Mouse (Mus musculus): Measurements from ENCODE around the gene Arl1. TPM values are rescaled to one million over a fixed set of nuclear protein-coding genes. Genes with fewer than 3 reads are reported as not detected.
A peak's percentile ranks its signal among the peaks of the same experiment; 100 is the strongest.
"Not testable (repeated sequence)": the region's sequence is repeated elsewhere in the genome, so short reads cannot be mapped to it uniquely, and the experiment has no call there.

The Arl1 gene
- polyA plus RNA-seq (2017; shearing (Covaris generic)), result 10 to 100 TPM; 50.0 to 54.4 TPM

DNA sequence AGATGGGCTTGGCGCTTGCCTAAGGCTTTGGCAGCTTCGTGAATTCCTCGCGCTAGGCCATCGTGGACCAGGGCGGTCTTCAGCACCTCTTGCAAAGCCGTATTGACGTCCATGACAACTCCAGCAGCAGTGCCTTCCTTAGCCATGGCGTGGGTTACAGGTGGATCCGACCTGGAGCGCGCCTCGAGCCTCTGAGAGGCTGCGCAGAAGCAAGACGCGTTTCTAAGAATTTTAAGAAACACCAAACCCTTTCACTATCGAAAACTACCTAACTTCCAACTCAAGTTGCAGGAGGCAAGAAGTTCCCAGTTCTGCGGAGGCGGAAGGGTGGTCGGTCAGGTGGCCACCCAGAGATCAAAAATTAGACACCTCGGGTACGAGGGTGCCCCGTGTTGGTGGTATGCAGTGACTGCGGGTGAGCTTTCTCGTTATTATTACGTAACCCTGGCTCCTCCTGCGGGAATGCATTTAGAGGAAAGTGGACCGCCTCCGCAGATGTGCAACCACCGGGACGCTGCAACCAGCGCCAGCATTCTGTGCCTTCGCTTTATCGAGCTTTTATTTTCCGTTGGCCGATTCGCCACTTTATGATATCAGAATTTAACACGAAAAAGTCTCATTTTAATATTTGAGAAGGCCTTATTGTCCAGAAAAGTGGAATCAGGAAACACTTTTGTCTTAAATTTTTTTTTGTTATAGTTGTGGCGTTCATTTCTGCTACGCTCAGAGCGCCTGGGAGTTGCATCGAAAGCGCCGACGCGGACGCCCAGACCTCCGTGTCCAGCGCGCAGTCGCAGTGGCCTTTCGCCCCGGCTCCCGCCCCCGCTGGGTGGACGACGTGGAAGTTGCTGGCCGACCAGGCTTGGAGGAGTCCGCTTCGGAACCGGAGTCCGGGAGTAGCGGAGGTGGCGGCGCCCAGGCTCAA, at the start of gene Arl1:
Gene Arl1, plus strand, starts transcription at position 288 of the 925 bp plus-strand sequence.
- peak; percentile 66 for ATAC-seq

DNA sequence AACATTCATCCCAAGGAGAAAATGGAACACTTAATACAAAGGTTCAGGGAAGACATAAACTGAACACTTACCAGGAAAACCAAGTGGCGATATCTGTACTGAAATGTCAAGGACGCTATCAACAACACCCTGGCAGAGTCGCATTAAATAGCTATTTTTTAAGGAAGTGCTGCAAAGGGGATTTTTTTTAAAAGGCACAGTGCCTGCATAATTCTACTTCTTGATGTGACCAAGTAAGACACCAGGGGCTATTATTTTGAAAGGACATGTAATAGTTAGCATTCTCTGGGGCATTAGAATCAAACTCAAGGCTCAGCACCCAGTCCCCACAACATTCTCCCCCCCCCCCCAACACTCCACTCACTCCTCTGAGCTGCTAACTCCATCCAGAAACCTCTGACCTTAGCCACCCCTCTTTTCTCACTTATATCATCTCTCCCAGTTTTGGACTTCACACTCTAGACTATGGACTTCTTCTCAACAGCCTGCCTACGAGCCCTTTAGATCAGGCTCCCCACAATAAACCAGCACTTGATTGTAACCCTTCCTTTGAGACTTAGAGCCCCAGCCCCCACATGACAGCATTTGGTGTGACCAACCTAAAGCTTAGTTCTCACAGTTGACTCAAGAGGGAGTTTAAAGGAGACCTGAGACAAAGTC, 47.6 kb upstream of the Arl1 start:
- ATAC-seq, result no peak

DNA sequence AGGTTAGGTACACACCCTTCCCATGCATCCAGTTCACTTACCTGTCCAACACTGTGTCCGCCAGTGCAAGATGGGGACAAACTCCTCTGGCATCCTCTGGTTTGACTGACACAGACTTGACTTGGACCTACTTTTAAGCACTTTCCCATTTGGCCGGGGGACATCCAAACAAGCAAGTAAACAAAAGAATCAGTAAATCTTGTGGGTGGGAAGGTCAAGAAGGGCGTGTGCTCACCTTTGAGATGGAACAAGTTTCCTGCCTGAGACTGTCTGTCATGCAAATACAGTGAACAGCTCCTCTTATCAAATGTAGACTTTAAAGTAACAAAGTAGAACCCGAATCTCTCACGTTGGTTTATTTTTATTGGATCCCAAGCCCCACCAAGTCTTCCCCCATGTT, 45.7 kb upstream of the Arl1 start, which contains the start of gene Spic:
Gene Spic, minus strand, starts transcription at position 91 of the 400 bp plus-strand sequence.
- no peak for ATAC-seq

DNA sequence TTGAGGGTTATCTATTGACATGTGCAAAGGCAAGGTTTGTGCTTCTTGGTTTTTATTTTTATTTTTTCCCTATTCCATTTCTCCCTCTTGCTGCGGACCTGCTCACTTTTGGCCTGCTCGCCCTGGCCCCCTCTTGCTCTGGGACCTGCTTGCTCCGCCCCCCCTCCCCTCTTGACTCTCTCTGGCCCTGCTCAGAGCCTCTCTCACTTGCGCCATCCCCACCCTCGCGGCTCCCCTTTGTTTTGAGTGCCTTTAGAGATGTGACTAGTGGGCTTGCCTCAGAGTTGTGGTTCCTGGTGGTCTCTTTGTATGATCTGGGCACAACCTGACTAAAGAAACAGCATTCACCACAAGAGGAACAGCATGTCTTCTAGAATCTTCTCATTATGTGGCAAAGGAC, 29.7 kb upstream of the Arl1 start:
- ATAC-seq, result no peak

DNA sequence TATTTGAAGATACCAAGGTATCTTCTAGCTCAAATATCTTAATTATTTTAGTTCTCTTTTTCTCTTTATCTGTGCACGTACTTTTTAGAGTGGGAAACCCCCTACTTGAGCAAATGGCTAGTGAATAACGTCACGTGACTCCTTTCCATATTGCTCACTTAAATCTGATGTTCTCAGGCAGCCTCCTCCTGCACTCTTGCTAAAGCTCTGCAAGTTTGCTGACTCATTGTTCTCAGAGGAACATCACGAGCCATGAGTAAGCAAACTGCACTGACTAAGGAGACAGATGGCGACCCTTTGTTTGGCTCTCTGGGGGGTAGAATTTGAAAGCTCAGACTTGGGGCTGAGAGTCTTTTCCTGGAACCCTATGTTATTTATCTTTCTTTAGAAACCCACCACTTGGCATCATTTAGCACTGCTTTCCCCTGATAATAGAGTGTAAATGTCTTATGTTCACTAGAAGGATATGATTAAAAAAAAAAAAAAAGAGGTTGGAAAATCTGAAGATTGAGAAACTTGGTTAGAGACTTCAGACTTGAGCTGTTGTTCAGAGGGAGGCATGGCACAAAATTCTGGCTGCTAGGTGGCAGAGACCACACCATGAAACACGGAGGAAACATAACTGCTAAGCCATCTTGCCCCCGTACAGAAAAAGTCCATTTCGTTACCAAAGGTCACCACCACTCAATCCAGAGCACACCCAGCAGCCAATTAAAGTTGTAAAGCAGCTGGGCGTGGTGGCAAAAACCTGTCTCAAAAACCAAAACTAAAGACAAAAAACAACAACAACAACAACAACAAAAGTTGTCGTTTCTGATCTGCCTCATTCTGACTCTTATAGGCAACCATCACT, 21.8 kb upstream of the Arl1 start:
- peak; percentile 70 for ATAC-seq

DNA sequence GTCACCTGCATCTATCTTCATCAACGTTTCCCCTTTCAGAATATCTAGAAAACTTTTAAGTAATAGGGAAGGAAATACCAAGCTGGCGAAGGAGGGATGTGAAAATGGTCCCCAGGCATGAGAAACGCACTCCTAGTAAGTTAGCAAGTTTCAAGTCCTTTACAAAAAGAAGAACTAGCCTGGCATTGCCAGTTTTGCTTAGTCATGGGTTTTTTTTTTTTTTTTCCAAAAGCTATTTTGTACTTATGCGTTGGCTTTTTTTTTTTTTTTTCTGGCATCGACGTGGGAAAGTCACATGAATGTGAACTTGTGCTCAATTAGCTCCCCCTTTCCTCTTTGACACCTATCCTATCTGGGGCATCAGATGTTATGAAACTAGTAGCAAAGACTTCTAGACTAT, 18.3 kb upstream of the Arl1 start:
- no peak for ATAC-seq

DNA sequence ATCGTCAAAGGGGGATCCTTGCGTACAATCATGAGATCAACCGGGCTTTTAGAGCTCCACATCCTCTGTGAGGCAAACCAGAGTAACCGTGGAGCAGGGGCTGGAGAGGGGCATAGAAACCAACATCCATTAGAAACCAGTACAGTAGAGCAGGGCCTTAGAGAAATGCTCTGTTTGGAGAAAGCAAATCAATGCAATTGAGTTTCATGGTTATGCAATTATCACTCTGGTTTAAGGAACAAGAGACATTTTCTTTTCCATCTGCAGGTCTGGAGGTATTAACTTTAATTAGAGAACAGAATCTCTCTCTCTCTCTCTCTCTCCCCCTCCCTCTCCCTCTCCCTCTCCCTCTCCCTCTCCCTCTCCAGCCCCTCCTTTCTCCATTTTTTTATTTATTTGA, 15.9 kb upstream of the Arl1 start:
- no peak for ATAC-seq

DNA sequence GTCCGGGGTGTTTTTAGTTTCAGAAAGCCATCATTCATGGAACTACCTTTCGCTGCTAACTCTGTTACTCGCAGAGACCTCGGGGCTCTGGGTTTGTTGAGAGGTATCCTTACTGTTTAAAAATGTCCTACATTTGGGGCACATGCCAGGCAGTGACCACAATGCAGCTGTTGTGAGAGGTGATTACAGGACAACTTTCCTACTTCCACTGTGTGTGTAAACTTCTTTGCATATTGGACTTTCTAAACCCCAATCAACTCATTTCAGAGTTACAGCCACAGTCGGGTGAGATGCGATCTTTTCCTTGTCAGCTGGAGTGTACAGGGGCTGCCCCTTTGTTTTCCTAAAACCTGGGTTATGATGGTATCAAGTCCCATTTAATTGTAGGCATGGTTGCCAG, 15.0 kb upstream of the Arl1 start:
- ATAC-seq, result no peak

DNA sequence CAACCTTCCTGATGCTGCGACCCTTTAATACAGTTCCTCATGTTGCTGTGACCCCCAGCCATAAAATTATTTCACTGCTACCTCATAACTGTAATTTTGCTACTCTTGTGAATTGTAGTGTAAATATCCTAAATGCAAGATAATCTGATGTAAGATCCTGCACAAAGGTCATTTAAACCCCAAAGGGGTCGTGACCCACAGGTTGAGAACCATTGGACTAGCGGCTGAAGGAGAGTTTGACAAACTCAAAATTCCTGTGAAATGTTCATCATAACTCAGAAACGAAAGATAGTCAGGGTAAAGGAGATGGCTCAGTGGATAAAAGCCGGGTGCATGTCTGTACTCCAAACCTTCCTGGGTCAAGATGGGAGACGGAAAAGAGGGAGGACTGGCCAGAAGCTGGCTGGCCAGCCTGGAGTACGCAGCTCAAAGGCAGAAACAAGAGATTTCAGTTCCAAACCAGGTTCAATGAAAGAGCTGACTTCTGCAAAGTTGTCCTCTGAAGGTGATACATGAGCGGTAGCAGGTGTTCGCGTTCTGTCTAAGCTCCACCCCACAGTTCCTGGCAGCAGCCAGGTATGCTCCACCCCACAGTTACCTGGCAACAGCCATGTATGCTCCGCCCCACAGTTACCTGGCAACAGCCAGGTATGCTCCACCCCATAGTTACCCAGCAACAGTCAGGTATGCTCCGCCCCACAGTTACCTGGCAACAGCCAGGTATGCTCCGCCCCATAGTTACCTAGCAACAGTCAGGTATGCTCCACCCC, 13.5 kb upstream of the Arl1 start:
- no peak for ATAC-seq

DNA sequence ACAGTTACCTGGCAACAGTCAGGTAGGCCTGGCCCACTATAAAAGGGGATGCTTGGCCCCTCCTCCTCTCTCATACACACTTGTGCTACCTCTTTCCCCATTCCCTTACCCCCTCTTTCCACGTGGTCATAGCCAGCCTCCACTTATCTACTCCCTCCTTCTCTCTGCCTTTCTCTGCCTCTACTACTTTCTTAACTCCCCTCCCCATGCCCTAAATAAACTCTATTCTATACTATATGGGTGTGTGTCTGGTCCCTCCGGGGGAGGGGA, 13.0 kb upstream of the Arl1 start:
- no peak for ATAC-seq

DNA sequence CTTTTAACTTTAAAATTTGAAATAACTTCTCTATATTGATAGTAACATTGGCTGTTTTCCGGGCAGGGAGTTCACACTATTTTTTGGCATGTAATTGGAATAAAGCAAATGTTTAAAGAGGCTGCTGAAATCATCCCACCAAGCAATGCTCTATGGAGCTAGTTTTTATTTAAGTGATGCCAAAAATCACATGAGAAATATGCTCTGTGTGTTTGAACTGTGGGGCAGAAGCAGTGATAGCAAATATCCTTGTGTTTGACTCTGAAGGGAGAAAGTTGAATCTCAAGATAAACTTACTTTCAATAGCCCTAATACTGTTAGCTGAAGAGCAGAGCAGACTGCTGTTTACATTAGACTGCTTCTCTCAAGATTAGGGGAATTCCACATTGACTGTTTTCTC, 11.0 kb upstream of the Arl1 start:
- ATAC-seq, result peak; percentile 29

DNA sequence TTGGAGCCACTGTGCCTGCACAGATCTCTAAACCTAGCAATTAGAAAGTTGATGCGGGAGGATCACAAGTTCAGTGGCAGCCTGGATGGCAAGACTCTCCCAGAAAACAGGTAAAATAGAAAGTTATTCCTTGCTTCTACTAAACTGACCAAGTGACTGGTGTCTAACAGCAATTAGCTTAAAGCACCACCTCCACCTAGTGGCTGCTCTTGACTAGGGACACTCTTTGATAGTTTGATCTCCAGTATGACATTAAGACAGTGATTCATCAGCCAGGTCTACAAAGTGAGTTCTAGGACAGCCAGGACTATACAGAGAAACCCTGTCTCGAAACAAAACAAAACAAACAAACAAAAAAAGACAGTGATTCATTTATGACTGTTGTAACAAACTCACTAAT, 5.3 kb upstream of the Arl1 start:
- peak; percentile 60 for ATAC-seq

DNA sequence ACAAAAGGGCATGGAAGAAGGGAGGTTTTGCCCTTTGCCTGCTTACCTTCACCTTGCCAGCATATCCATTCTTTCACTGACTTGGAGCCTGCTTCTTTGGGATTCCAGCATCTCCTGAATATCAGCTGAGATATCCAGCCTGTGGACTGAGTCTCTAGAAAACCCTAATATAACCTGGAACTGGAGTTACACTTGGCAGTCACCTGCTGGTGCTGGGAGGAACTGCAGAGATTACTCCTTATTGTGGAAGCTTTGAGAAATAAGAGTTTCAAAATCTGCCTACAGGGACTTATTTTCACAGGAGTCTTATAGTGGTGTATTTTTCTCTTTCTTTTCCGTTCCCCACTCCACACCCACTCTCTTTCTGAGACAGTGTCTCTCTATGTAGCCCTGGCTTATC, 3.5 kb upstream of the Arl1 start:
- ATAC-seq, result no peak

DNA sequence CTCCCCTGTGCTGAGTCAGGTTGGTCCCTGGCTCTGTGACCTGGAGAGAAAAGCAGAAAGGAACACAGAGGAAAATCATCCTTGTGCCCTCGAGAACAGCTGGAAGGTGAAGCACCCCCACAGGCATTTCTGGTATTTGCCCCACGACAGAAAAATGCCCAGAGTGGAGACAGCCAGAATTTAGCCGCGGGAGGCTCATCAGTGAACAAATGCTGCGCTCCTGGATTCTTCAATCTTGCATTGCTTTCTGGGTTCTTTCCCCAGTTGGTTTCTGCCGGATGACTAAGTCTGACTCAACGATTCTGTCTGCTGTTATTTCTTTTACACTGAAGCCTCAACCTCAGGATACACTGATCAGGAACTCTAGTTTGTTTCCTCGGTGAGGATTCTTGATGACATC, 2.5 kb upstream of the Arl1 start:
- no peak for ATAC-seq

DNA sequence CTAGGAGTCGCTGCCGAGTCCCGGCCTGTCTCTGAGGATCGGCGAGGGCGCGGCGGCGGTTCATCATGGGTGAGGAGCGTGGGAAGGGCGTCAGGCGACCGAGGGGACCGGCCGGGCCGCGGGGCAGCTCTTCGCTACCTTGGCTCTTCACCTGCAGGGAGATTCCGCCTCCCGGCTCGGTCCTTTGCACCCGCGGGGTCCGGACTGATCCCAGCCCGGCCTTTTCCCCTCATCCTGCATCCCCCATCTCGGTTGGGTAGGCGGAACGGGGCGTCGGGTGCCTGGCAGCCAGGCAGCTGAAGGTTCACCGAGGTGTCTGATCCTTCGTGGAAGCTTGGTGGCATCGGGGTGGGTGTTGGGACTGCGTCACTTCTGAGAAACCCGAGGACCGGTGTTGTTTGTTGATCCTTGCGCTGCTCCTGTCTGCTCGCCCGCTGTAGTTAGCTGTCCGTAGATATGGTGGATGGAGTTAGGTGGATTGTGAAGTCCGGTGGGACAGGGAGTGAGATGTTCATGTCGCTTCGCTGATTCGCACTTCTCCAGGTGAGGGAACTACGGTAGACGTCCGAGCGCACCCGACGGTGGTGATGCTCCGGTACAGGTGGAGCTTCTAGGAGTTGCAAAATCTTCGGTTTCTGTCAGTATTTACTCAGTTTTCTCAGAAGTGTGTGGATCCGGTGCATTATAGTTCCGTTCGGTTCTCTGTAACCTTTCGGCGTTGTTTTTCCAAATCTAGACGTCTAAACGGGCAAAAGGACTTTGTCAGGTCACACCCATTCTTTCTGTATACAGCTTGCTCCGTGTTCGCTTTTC, 1.0 kb downstream of the Arl1 start:
- ATAC-seq, result peak; percentile 44

DNA sequence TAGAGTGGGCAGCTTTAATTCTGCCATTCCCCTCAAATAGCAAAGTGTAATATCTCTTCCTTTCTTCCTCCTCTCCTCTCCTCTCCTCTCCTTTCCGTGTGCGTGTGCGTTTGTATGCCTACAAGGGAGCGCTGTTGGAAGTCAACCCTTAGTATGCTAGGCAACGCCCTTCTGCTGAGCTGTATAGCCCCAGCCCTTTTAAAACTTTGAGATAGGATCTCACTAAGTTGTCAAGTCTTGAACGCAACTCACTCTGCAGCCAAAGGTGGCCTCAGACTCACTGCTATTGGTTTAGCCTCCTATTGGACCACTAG, 1.6 kb downstream of the Arl1 start:
- ATAC-seq, result peak; percentile 20

DNA sequence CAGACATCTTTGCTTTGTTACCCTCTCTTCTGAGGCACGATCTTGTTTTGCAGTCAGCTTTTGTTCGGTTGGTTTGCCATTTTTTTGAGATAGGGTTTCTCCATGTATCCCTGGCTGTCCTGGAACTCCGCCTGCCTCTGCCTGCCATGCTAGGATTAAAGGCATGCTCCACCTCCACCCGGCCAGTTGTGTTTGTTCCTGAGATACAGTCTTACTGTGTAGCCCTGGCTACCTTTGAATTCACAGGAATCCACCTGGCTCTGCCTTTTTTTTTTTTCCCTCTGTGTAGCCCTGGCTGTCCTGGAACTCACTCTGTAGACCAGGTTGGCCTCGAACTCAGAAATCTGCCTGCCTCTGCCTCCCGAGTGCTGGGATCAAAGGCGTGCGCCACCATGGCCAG, 8.4 kb downstream of the Arl1 start:
- ATAC-seq, result not testable (repeated sequence)

DNA sequence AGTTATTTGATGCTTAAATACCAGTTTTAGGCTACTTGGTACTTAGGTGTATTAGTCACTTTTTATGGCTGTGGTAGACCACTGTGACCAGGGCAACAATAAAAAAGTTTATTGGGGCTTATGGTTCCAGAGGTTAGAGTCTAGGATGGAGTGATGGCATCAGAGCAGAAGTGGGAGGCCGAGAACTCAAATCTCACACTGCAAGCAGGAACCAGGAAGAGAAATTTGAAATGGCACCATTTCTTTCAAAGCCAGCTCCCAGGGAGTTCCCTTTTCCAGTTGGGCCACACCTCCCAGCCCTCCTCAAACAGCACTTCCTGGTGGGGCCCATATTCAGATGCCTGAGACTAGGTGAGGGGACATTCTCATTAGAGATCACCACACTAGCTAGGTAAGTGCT, 9.2 kb downstream of the Arl1 start:
- ATAC-seq, result no peak

DNA sequence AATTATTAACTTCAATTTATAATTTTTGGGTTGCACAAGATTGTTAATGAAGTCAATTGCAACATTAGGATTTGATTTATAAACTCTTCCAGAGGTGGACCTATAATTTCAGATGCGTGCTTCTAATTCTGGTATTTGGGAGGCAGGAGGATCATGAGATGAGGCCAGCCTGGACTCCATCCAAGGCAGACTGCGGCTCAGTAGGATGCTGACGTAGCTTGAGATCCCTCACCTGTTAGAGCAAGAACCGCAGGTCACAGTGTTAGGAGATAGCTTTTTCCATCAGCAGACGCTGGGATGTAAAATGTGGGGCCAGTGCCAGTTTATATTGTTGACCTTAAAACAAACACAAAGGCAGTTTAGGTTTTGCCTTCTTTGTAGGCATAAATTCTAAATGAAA, 10.1 kb downstream of the Arl1 start:
- no peak for ATAC-seq

DNA sequence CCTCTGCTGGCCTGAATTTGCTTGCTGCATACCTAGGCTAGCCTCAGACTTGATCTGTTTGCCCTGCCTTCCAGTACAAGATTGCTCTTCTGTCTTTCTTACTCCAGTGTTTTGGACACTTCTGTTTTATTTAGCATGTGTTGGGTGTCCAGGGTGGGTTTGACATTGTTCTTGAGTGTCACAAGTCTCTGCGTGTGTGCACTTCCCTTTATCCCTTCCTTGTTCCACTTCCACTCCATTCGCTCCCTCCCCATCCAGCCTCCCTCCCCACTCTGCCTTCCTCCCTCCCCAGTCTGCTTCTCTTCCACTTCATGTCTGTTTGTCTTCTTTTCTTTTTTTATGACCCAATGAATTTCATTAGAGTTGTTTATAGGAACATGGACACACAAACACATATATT, 10.8 kb downstream of the Arl1 start:
- ATAC-seq, result no peak

DNA sequence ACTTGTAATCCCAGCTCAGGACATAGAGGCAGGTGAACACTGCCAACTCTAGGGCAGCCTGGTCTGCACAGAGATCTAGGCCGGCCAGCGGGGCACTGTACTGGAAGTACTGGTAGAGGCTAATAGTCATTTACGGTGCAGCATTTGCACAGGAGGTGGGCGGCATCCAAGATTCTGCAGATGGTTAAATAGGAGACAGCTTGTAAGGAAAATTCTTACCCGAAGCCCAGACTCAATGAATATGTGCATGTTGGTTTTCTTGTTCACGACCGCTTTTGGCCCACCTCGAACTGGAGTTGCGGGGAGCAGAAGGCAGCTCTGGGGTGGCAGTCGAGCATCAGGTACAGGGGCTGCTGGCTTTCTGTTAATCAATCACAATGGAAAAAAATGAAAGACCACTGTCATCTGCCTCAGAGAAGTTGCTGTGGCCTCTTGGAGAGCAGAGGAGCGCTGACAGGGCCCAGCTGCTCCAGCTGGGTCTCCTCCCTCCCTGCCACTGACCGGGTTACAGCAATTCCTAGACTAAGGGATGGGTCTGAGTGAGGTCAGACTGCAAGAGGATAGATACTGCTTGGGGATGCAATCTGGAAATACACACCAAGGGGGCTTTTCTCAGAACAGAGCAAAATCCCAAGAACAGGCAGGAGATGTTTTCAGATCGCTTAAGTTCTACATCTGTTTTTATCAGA, 31.0 kb downstream of the Arl1 start:
- no peak for ATAC-seq
